Mouse (Mus musculus): Measurements from ENCODE around the gene Pdzrn4.

GRCm38 (mm10) chr15:92416658-92417057 lies 20.0 kb downstream of the Pdzrn4 start:
- TF ChIP-seq CTCF (IDR thresholded peaks at IDR 0.05; ENCODE audit: borderline replicate concordance, control insufficient read depth, extremely low read depth, insufficient read depth, low read length, poor library complexity) (no peak), POLR2A (IDR thresholded peaks at IDR 0.05; ENCODE audit: control insufficient read depth, extremely low read depth, insufficient read depth, low read length, poor library complexity) (no peak)
